Mouse (Mus musculus) left cerebral cortex, adult 9 months (tissue): ENCODE measurements around the gene Lmod3.
A peak's percentile ranks its signal among the peaks of the same experiment; 100 is the strongest.
"Not testable (repeated sequence)": the region's sequence is repeated elsewhere in the genome, so short reads cannot be mapped to it uniquely, and the experiment has no call there.

ENCODE experiments used
- DNase-seq, 2 experiments: peaks; one replicate each; pipeline ENCODE4 v3.0.0; 2022; ENCODE audit warnings: low spot score in 2 of 2

Gene Lmod3

GRCm38 (mm10) chr6:97276366-97276765, 23.8 kb upstream of the Lmod3 start:
- DNase-seq: no peak

- no peak for DNase-seq
Observed at GRCm38 (mm10) chr6:97275760-97276159, 23.2 kb upstream of the Lmod3 start.

GRCm38 (mm10) chr6:97273777-97274176, 21.2 kb upstream of the Lmod3 start:
- DNase-seq: no peak

- no peak for DNase-seq
Observed at GRCm38 (mm10) chr6:97273058-97273710, 20.6 kb upstream of the Lmod3 start.

- no peak for DNase-seq
Observed at GRCm38 (mm10) chr6:97272349-97272748, 19.8 kb upstream of the Lmod3 start.

- no peak for DNase-seq
Observed at GRCm38 (mm10) chr6:97269596-97269995, 17.0 kb upstream of the Lmod3 start.

- no peak for DNase-seq
Observed at GRCm38 (mm10) chr6:97267132-97267531, 14.6 kb upstream of the Lmod3 start.

GRCm38 (mm10) chr6:97266661-97267060, 14.1 kb upstream of the Lmod3 start:
- DNase-seq: no peak

- no peak for DNase-seq
Observed at GRCm38 (mm10) chr6:97265705-97266104, 13.1 kb upstream of the Lmod3 start.

- DNase-seq: no peak
Observed at GRCm38 (mm10) chr6:97265240-97265639, 12.7 kb upstream of the Lmod3 start.

- not testable (repeated sequence) for DNase-seq
Observed at GRCm38 (mm10) chr6:97263750-97264149, 11.2 kb upstream of the Lmod3 start.

- DNase-seq: no peak
Observed at GRCm38 (mm10) chr6:97262229-97262628, 9.7 kb upstream of the Lmod3 start.

GRCm38 (mm10) chr6:97259926-97260325, 7.4 kb upstream of the Lmod3 start:
- not testable (repeated sequence) for DNase-seq

- no peak for DNase-seq
Observed at GRCm38 (mm10) chr6:97258489-97258888, 5.9 kb upstream of the Lmod3 start.

- no peak for DNase-seq
Observed at GRCm38 (mm10) chr6:97252086-97252485, 473 bp downstream of the Lmod3 start.

- peak in 1 of 2 experiments; percentile 65 for DNase-seq
Observed at GRCm38 (mm10) chr6:97250966-97251365, 1.6 kb downstream of the Lmod3 start.

GRCm38 (mm10) chr6:97245200-97245599, 7.4 kb downstream of the Lmod3 start:
- DNase-seq: no peak

- DNase-seq: no peak
Observed at GRCm38 (mm10) chr6:97242522-97242921, 10.0 kb downstream of the Lmod3 start.

GRCm38 (mm10) chr6:97240092-97240491, 12.5 kb downstream of the Lmod3 start:
- DNase-seq: no peak

GRCm38 (mm10) chr6:97239360-97239759, 13.2 kb downstream of the Lmod3 start:
- no peak for DNase-seq

GRCm38 (mm10) chr6:97236088-97236487, 16.5 kb downstream of the Lmod3 start:
- no peak for DNase-seq

GRCm38 (mm10) chr6:97234911-97235668, 17.5 kb downstream of the Lmod3 start:
- no peak for DNase-seq
